Mouse (Mus musculus): ENCODE measurements around the gene Tmem127. TPM values are rescaled to one million over a fixed set of nuclear protein-coding genes. Genes with fewer than 3 reads are reported as not detected.

Tmem127 gene
- total RNA-seq, 2 experiments from 2014 or later: 27.9 to 28.7 TPM

- intact Hi-C loops (cut with DNase I): no loop called here
- no peak for DNase-seq (ENCODE audit: low spot score)
Measured at GRCm38 (mm10) chr2:127307179-127307578, 59.5 kb downstream of the Tmem127 start.

- no peak for DNase-seq (ENCODE audit: low spot score)
- intact Hi-C loops (cut with DNase I): loop anchor here (2.0 kb wide), 1 partner anchor 32 kb away; no protein-coding TSS in a partner anchor
Measured at GRCm38 (mm10) chr2:127308660-127309059, 61.0 kb downstream of the Tmem127 start.

GRCm38 (mm10) chr2:127310246-127310645, 62.5 kb downstream of the Tmem127 start:
- intact Hi-C loops (cut with DNase I): no loop called here
- no peak for DNase-seq (ENCODE audit: low spot score)

- intact Hi-C loops (cut with DNase I): no loop called here
- no peak for DNase-seq (ENCODE audit: low spot score)
Measured at GRCm38 (mm10) chr2:127310685-127311084, 63.0 kb downstream of the Tmem127 start.

Other genes with a start within 250 kb of the Tmem127 start
- gene Ap4e1, start 239.2 kb upstream of the Tmem127 start, total RNA-seq (2021): 1 to 10 TPM; 7.0 to 7.2 TPM
- gene Blvra, start 177.2 kb upstream of the Tmem127 start, total RNA-seq (2021): 10 to 100 TPM; 16.9 to 20.7 TPM
- 1 to 10 TPM; 1.4 to 2.3 TPM for gene Ncaph, start 114.0 kb upstream of the Tmem127 start, total RNA-seq (2021)
- gene Itpripl1, start 104.5 kb upstream of the Tmem127 start, total RNA-seq (2021): 10 to 100 TPM; 10.1 to 14.1 TPM
- gene 1810024B03Rik, start 39.6 kb upstream of the Tmem127 start, total RNA-seq (2021): under 1 TPM; 0.36 to 0.70 TPM
- gene Snrnp200, start 39.5 kb upstream of the Tmem127 start, total RNA-seq (2021): 10 to 100 TPM; 54.0 to 62.4 TPM
- gene Ciao1, start 92 bp upstream of the Tmem127 start, total RNA-seq (2021): 10 to 100 TPM; 61.9 to 62.3 TPM
- 100 to 1,000 TPM; 152 to 167 TPM for gene Stard7, start 22.3 kb downstream of the Tmem127 start, total RNA-seq (2021)
- gene Dusp2, start 88.3 kb downstream of the Tmem127 start, total RNA-seq (2021): under 1 TPM; 0.31 to 0.49 TPM
- not detected for gene Astl, start 90.7 kb downstream of the Tmem127 start, total RNA-seq (2021)
- gene Adra2b, start 115.3 kb downstream of the Tmem127 start, total RNA-seq (2021): under 1 TPM; 0.61 to 0.88 TPM
- gene Gpat2, start 177.3 kb downstream of the Tmem127 start, total RNA-seq (2021): not detected
- gene Fahd2a, start 196.7 kb downstream of the Tmem127 start, total RNA-seq (2021): 10 to 100 TPM; 36.8 to 37.5 TPM

Data from heart, postnatal 25 days (tissue).